Mouse (Mus musculus) neural tube, embryonic 14.5 days (tissue): Measurements from ENCODE around the gene Poll. TPM values are rescaled to one million over a fixed set of nuclear protein-coding genes. Genes with fewer than 3 reads are reported as not detected.

Experiments used
- ATAC-seq: fragments of 200-750 bp; cut with Nextera tagmentation; 2 replicates; pipeline ENCODE4 v1.8.0; 2017; ENCODE audit warnings: low read depth, mild to moderate bottlenecking, moderate TSS enrichment, moderate library complexity
- H3K27ac ChIP-seq: fragments of 300-500 bp; sonication (generic); 2 replicates; pipeline ENCODE4 v1.5.1; 2014; ENCODE audit warnings: low read depth, mild to moderate bottlenecking, control low read depth, low read length, moderate library complexity, mixed read lengths
- H3K27me3 ChIP-seq: fragments of 300-500 bp; sonication (generic); 2 replicates; pipeline ENCODE4 v1.6.1; 2014; ENCODE audit warnings: low read length; ENCODE audit not compliant: control insufficient read depth, insufficient read depth
- H3K36me3 ChIP-seq: fragments of 300-500 bp; sonication (generic); 2 replicates; pipeline ENCODE4 v1.6.1; 2014; ENCODE audit warnings: low read length, mixed read lengths; ENCODE audit not compliant: control insufficient read depth, insufficient read depth
- H3K4me1 ChIP-seq: fragments of 300-500 bp; sonication (generic); 2 replicates; pipeline ENCODE4 v1.6.1; 2014; ENCODE audit warnings: low read length; ENCODE audit not compliant: control insufficient read depth, insufficient read depth
- H3K4me2 ChIP-seq: fragments of 300-500 bp; sonication (generic); 2 replicates; pipeline ENCODE4 v1.6.1; 2014; ENCODE audit warnings: mild to moderate bottlenecking, low read depth, low read length, control low read depth
- H3K4me3 ChIP-seq: fragments of 300-500 bp; sonication (generic); 2 replicates; pipeline ENCODE4 v1.5.1; 2014; ENCODE audit warnings: low read depth, low read length, control low read depth, mixed read lengths
- H3K9ac ChIP-seq: fragments of 300-500 bp; sonication (generic); replicated peaks from 2 replicates; pipeline ENCODE4 v1.6.1; 2014; ENCODE audit warnings: low read depth, mild to moderate bottlenecking, control low read depth, low read length, mixed read lengths
- H3K9me3 ChIP-seq: fragments of 300-500 bp; sonication (generic); 2 replicates; pipeline ENCODE4 v1.6.1; 2016; ENCODE audit warnings: low read length; ENCODE audit not compliant: control insufficient read depth
- WGBS: fragments of 180-500 bp; shearing (Covaris S2); extraction: QIAGEN DNeasy Blood & Tissue Kit; methylation state at CpG from one replicate; pipeline ENCODE4 v1.1.7; 2014; 5-methylcytosine and 5-hydroxymethylcytosine counted together
- polyA plus RNA-seq: library from polyadenylated mRNA; unstranded; fragments of >200 nt; fragmentation: Nextera tagmentation; extraction: Ambion mirVana; gene quantifications from 2 replicates; pipeline ENCODE4 v1.2.1, GENCODE M21; 2014

Poll gene
- polyA plus RNA-seq = 9.2 and 11.7 TPM in 2 replicates

- under 1% methylated on average over 35 of the region's 35 CpGs for WGBS
- Histone ChIP-seq H3K36me3 (no peaks in the 10 kb centered on the region), H3K4me2 (peak within 1 kb of the TSS; percentile 98), H3K4me3 (peak within 1 kb of the TSS; percentile 53), H3K27me3 (no peaks in the 10 kb centered on the region), H3K9me3 (no peaks in the 10 kb centered on the region), H3K27ac (peak within 1 kb of the TSS; percentile 73), H3K9ac (peak within 1 kb of the TSS; percentile 69), H3K4me1 (peaks cover 8% of the 10 kb centered on the region; the same call in 1 of the 2 replicates)
- ATAC-seq = peak; percentile 89
Measured at GRCm38 (mm10) chr19:45560153-45560890, at the start of gene Poll, which contains the start of gene Gm17018. Poll (minus strand) TSS chr19:45560531. Gm17018 (plus strand) TSS chr19:45560615.

- H3K27ac ChIP-seq = no peak overlapping the region
- no peaks in the 10 kb centered on the region for H3K9me3 ChIP-seq
- no peaks in the 10 kb centered on the region for H3K36me3 ChIP-seq
- H3K4me1 ChIP-seq = peaks cover 5% of the 10 kb centered on the region; the same call in 1 of the 2 replicates
- H3K9ac ChIP-seq = no peak overlapping the region
- ATAC-seq = no peak
- no peaks in the 10 kb centered on the region for H3K27me3 ChIP-seq
- H3K4me3 ChIP-seq = no peak overlapping the region
- 86% methylated on average over 13 of the region's 13 CpGs for WGBS
- no peak overlapping the region for H3K4me2 ChIP-seq
Measured at GRCm38 (mm10) chr19:45608648-45609339, 48.5 kb upstream of the Poll start.

GRCm38 (mm10) chr19:45607479-45607878 is 47.1 kb upstream of the Poll start:
- Histone ChIP-seq H3K9ac (no peak overlapping the region), H3K27ac (no peak overlapping the region)
- 17% methylated on average over 7 of the region's 7 CpGs for WGBS

GRCm38 (mm10) chr19:45606701-45607100 is 46.4 kb upstream of the Poll start:
- no peak for ATAC-seq
- H3K4me1 ChIP-seq = peaks cover 5% of the 10 kb centered on the region; the same call in 1 of the 2 replicates
- H3K27me3 ChIP-seq = no peaks in the 10 kb centered on the region
- no peak overlapping the region for H3K4me3 ChIP-seq
- H3K9ac ChIP-seq = no peak overlapping the region
- 69% methylated on average over 4 of the region's 4 CpGs for WGBS
- H3K4me2 ChIP-seq = no peak overlapping the region
- no peaks in the 10 kb centered on the region for H3K9me3 ChIP-seq
- no peaks in the 10 kb centered on the region for H3K36me3 ChIP-seq
- H3K27ac ChIP-seq = no peak overlapping the region

More at GRCm38 (mm10) chr19:45607479-45607878, 47.1 kb upstream of the Poll start:
- no peak overlapping the region for H3K4me3 ChIP-seq
- no peak overlapping the region for H3K4me2 ChIP-seq
- ATAC-seq = no peak
- no peaks in the 10 kb centered on the region for H3K27me3 ChIP-seq
- peaks cover 5% of the 10 kb centered on the region; the same call in 1 of the 2 replicates for H3K4me1 ChIP-seq
- no peaks in the 10 kb centered on the region for H3K36me3 ChIP-seq
- no peaks in the 10 kb centered on the region for H3K9me3 ChIP-seq

- 89% methylated on average over 5 of the region's 5 CpGs for WGBS
- no peak overlapping the region for H3K4me2 ChIP-seq
- H3K9ac ChIP-seq = no peak overlapping the region
- H3K27me3 ChIP-seq = peaks cover 2% of the 10 kb centered on the region; the same call in 1 of the 2 replicates
- H3K4me3 ChIP-seq = no peak overlapping the region
- peaks cover 2% of the 10 kb centered on the region; the same call in 1 of the 2 replicates for H3K4me1 ChIP-seq
- ATAC-seq = no peak
- no peak overlapping the region for H3K27ac ChIP-seq
- no peaks in the 10 kb centered on the region for H3K36me3 ChIP-seq
- H3K9me3 ChIP-seq = no peaks in the 10 kb centered on the region
Measured at GRCm38 (mm10) chr19:45602606-45603005, 42.3 kb upstream of the Poll start.

- Histone ChIP-seq H3K4me1 (no peaks in the 10 kb centered on the region), H3K36me3 (no peaks in the 10 kb centered on the region), H3K4me2 (no peak overlapping the region), H3K4me3 (no peak overlapping the region), H3K27ac (no peak overlapping the region), H3K9me3 (no peaks in the 10 kb centered on the region), H3K27me3 (peaks cover 5% of the 10 kb centered on the region; the same call in 1 of the 2 replicates), H3K9ac (no peak overlapping the region)
- no peak for ATAC-seq
- WGBS = 85% methylated on average over 4 of the region's 4 CpGs
Measured at GRCm38 (mm10) chr19:45597106-45597505, 36.8 kb upstream of the Poll start.

GRCm38 (mm10) chr19:45596434-45596833 is 36.1 kb upstream of the Poll start:
- ATAC-seq = 0 out of 2 replicates have a peak, but pooled peaks have one; percentile 9
- no peak overlapping the region for H3K27ac ChIP-seq
- H3K4me1 ChIP-seq = no peaks in the 10 kb centered on the region
- no peak overlapping the region for H3K4me3 ChIP-seq
- 41% methylated on average over 6 of the region's 6 CpGs for WGBS
- H3K27me3 ChIP-seq = peaks cover 5% of the 10 kb centered on the region; the same call in 1 of the 2 replicates
- 0 out of 2 replicates have a peak, but pooled peaks cover 1% of the 10 kb centered on the region for H3K36me3 ChIP-seq
- no peak overlapping the region for H3K4me2 ChIP-seq
- no peak overlapping the region for H3K9ac ChIP-seq
- no peaks in the 10 kb centered on the region for H3K9me3 ChIP-seq

GRCm38 (mm10) chr19:45596019-45596418 is 35.7 kb upstream of the Poll start:
- Histone ChIP-seq H3K27ac (no peak overlapping the region), H3K9ac (no peak overlapping the region), H3K4me3 (no peak overlapping the region), H3K27me3 (peaks cover 5% of the 10 kb centered on the region; the same call in 1 of the 2 replicates), H3K4me1 (no peaks in the 10 kb centered on the region), H3K36me3 (0 out of 2 replicates have a peak, but pooled peaks cover 4% of the 10 kb centered on the region), H3K9me3 (no peaks in the 10 kb centered on the region), H3K4me2 (no peak overlapping the region)
- 11% methylated on average over 7 of the region's 7 CpGs for WGBS
- peak; percentile 44; the same call in 1 of the 2 replicates for ATAC-seq
